Mouse (Mus musculus): ENCODE measurements around the gene Wdtc1.

GRCm38 (mm10) chr4:133285950-133286349 is 67.3 kb downstream of the Wdtc1 start:
- TF ChIP-seq CHD2 (IDR thresholded peaks at IDR 0.05; ENCODE audit: low read depth, low read length) (no peak), ZNF384 (IDR thresholded peaks at IDR 0.05; ENCODE audit: low read depth, low read length) (no peak), HCFC1 (IDR thresholded peaks at IDR 0.05; ENCODE audit: borderline replicate concordance, insufficient read depth, low read length) (no peak)
